Mouse (Mus musculus) spleen, adult 2 months (tissue): ENCODE data around the gene Vapa.

Source experiments
- CTCF ChIP-seq: fragments of 200-500 bp; IDR thresholded peaks from 2 replicates; pipeline ENCODE4 v1.5.1; 2011; ENCODE audit warnings: mild to moderate bottlenecking, inconsistent platforms; ENCODE audit not compliant: insufficient read depth, insufficient read length, insufficient replicate concordance; ENCODE audit errors: extremely low read depth
- POLR2A ChIP-seq: fragments of 200-500 bp; IDR thresholded peaks from 2 replicates; pipeline ENCODE4 v1.6.1; 2011; ENCODE audit warnings: low read depth, low read length, inconsistent platforms

- TF ChIP-seq CTCF (no peak), POLR2A (no peak)
Observed at GRCm38 (mm10) chr17:65650598-65650997, 37.2 kb upstream of the Vapa start.
